Mouse (Mus musculus) embryo, embryonic 10.5 days (tissue): ENCODE results near the gene Gm17349.
A peak's percentile ranks its signal among the peaks of the same experiment; 100 is the strongest.

Experiments used
- DNase-seq: peaks from one replicate; pipeline ENCODE4 v3.0.0-alpha.2; 2015; ENCODE audit warnings: low spot score

Gm17349 gene

DNA sequence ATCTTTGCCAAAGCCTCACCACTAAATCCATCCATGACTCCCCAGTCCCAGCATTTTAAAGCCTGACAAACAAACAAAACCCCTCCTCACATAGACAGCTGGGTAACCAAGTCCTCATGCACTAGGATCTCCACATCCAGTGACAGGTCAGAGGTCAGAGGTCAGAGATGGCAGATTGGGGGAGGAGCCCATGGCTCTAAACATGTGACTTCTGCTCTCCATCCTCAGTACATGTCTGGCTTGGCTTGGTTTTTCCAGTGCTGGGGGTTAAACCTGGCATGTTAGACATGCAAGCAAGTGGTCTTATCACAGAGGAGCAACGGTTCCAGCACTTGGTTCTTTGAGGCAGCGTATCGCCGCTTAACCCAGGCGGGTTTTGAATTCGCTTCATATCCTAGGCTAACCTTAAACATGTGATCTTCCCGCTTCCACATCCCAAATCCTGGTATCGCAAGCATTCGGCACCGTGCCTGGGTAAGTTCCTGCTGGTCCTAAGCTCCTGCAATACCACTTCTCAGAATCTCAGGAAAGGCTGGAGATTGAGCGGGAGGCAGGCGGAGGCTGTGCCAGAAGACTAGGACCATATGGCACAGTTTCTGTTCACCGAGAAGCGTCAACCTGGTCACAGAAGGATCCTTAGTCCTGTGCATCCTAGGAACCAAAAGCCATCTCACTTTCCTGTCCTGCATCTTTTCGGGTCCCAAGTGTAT is 44.0 kb downstream of the Gm17349 start:
- no peak for DNase-seq

DNA sequence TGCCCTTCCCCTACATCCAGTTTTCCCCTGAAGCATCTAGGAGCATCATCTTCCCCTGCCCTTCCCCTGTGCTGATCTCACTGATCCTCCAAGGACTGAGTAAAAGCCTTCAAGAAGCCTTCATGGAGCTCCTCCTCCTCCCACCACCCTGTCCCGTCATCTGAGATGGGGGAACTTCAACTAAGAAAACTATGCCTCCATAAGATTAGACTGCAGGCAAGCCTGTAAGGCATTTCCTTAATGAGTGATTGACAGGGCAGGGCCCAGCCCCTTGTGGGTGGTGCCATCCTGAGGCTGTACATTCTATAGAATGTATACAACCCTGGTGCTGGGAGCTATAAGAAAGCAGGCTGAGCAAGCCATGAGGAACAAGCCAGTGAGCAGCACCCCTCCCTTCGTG is 46.9 kb downstream of the Gm17349 start:
- DNase-seq: no peak

GRCm38 (mm10) chr15:99655956-99656355 is 49.3 kb downstream of the Gm17349 start:
- DNase-seq: no peak

- no peak for DNase-seq
Observed at GRCm38 (mm10) chr15:99653876-99654275, 51.4 kb downstream of the Gm17349 start.

GRCm38 (mm10) chr15:99653291-99653690 is 52.0 kb downstream of the Gm17349 start:
- DNase-seq: peak; percentile 75
